Comparison of ENCODE assay signal across 8 mouse cellular contexts in genomic region chr8:61539828-61540500, GRCm38 (mm10). TPM values are rescaled to one million over a fixed set of nuclear protein-coding genes. Genes with fewer than 3 reads are reported as not detected.
DNase-seq lines count a peak whose midpoint lies in the region; ATAC-seq and TF ChIP-seq lines count a peak whose summit lies in the region.

No protein-coding gene starts in this region.

- H3K9ac ChIP-seq in liver, embryonic 12.5 days = no peak overlapping the region
- H3K9ac ChIP-seq in limb, embryonic 11.5 days (ENCODE audit: low read length) = no peak overlapping the region
- H3K9ac ChIP-seq in midbrain, postnatal 0 days (replicated peaks; ENCODE audit: low read length, poor library complexity, severe bottlenecking) = no peak overlapping the region

- H3K4me1 ChIP-seq in liver, embryonic 12.5 days = no peaks in the 10 kb centered on the region
- H3K4me1 ChIP-seq in kidney, adult 2 months (ENCODE audit: control insufficient read depth, insufficient read depth, low read length) = no peaks in the 10 kb centered on the region
- H3K4me1 ChIP-seq in limb, embryonic 11.5 days (ENCODE audit: control insufficient read depth, insufficient read depth, low read length) = no peaks in the 10 kb centered on the region
- no peaks in the 10 kb centered on the region for H3K4me1 ChIP-seq in midbrain, postnatal 0 days (ENCODE audit: insufficient read depth, low read length)

- H3K4me3 ChIP-seq in liver, embryonic 12.5 days = no peak overlapping the region
- H3K4me3 ChIP-seq in kidney, adult 2 months (ENCODE audit: insufficient read depth, low read depth, low read length) = no peak overlapping the region
- H3K4me3 ChIP-seq in limb, embryonic 11.5 days (ENCODE audit: low read depth, low read length) = no peak overlapping the region
- H3K4me3 ChIP-seq in midbrain, postnatal 0 days (ENCODE audit: low read depth, low read length) = no peak overlapping the region

- TF ChIP-seq CTCF in kidney, adult 2 months (conservative IDR thresholded peaks at IDR 0.05; ENCODE audit: insufficient read depth, insufficient read length, low read depth, low read length) = peak; percentile 100
- peak; percentile 100 for TF ChIP-seq CTCF in midbrain, postnatal 0 days (IDR thresholded peaks at IDR 0.05)

- peak; percentile 79 for DNase-seq in liver
- peak; percentile 88 for DNase-seq in embryo, embryonic 11 days
- DNase-seq in gastrocnemius, postnatal 25 days = peak; percentile 71
- peak; percentile 88 for DNase-seq in kidney, adult 2 months
- peak; percentile 94 for DNase-seq in limb, embryonic 11.5 days (ENCODE audit: low spot score)
- DNase-seq in midbrain, postnatal 0 days (ENCODE audit: low spot score) = peak; percentile 95
- DNase-seq in spleen, postnatal 10 days (ENCODE audit: low spot score in 2 of 2) = peak; percentile 46 to 80

- no peaks in the 10 kb centered on the region for H3K27me3 ChIP-seq in liver, embryonic 12.5 days (replicated peaks)
- no peaks in the 10 kb centered on the region for H3K27me3 ChIP-seq in kidney, adult 2 months (replicated peaks; ENCODE audit: control insufficient read depth, insufficient read depth, low read length)
- no peaks in the 10 kb centered on the region for H3K27me3 ChIP-seq in limb, embryonic 11.5 days (ENCODE audit: control insufficient read depth, insufficient read depth, low read length)
- no peaks in the 10 kb centered on the region for H3K27me3 ChIP-seq in midbrain, postnatal 0 days (ENCODE audit: insufficient read depth, low read length)

- no peak overlapping the region for H3K4me2 ChIP-seq in liver, embryonic 12.5 days
- H3K4me2 ChIP-seq in limb, embryonic 11.5 days (ENCODE audit: low read depth, severe bottlenecking) = no peak overlapping the region
- no peak overlapping the region for H3K4me2 ChIP-seq in midbrain, postnatal 0 days (ENCODE audit: low read depth, low read length, poor library complexity, severe bottlenecking)

- no peak for TF ChIP-seq POLR2A in kidney, adult 2 months (IDR thresholded peaks at IDR 0.05; ENCODE audit: low read depth, low read length)

- WGBS in liver, embryonic 12.5 days (ENCODE audit: insufficient replicate concordance) = 44% methylated on average over 7 of the region's 7 CpGs
- WGBS in kidney, adult 2 months = 42% methylated on average over 7 of the region's 7 CpGs
- 52% methylated on average over 7 of the region's 7 CpGs for WGBS in limb, embryonic 11.5 days
- WGBS in midbrain, postnatal 0 days = 44% methylated on average over 7 of the region's 7 CpGs

- no peaks in the 10 kb centered on the region for H3K9me3 ChIP-seq in liver, embryonic 12.5 days (replicated peaks)
- no peaks in the 10 kb centered on the region for H3K9me3 ChIP-seq in limb, embryonic 11.5 days (ENCODE audit: control insufficient read depth, low read length)
- no peaks in the 10 kb centered on the region for H3K9me3 ChIP-seq in midbrain, postnatal 0 days (ENCODE audit: low read length)

- ATAC-seq in liver, embryonic 12.5 days = no peak
- ATAC-seq in limb, embryonic 11.5 days (ENCODE audit: insufficient number of reproducible peaks, low FRiP score, low TSS enrichment, low read depth) = peak; percentile 62; the same call in 1 of the 2 replicates
- ATAC-seq in midbrain, postnatal 0 days (ENCODE audit: low FRiP score) = peak; percentile 56

- H3K36me3 ChIP-seq in liver, embryonic 12.5 days = no peaks in the 10 kb centered on the region
- H3K36me3 ChIP-seq in kidney, adult 2 months (ENCODE audit: control insufficient read depth, insufficient read depth, low read length) = no peaks in the 10 kb centered on the region; the same call in 1 of the 2 replicates
- peaks cover 2% of the 10 kb centered on the region for H3K36me3 ChIP-seq in limb, embryonic 11.5 days (ENCODE audit: control insufficient read depth, insufficient read depth, low read length)
- no peaks in the 10 kb centered on the region for H3K36me3 ChIP-seq in midbrain, postnatal 0 days (ENCODE audit: insufficient read depth, low read length)

- H3K27ac ChIP-seq in liver, embryonic 12.5 days = no peak overlapping the region
- no peak overlapping the region for H3K27ac ChIP-seq in kidney, adult 2 months (ENCODE audit: insufficient read depth, low read depth, low read length)
- no peak overlapping the region for H3K27ac ChIP-seq in limb, embryonic 11.5 days (replicated peaks; ENCODE audit: low read depth, low read length)
- H3K27ac ChIP-seq in midbrain, postnatal 0 days (ENCODE audit: low read depth, low read length) = no peak overlapping the region

RNA-seq across cellular contexts. Expression of gene Cbr4, which starts 52.4 kb away (rescaled TPM):
- polyA plus RNA-seq in liver, embryonic 12.5 days (2016; fragmentation: Nextera tagmentation; extraction: Ambion mirVana) = 19.6 and 21.8 TPM in 2 replicates
- total RNA-seq in gastrocnemius, postnatal 25 days (2021) = 10 to 100 TPM; 31.5 to 34.4 TPM
- polyA plus RNA-seq in kidney, adult 2 months (2012; rRNA removed) = 13.3 and 18.1 TPM in 2 replicates
- polyA plus RNA-seq in limb, embryonic 11.5 days (2014; fragmentation: Nextera tagmentation; extraction: Ambion mirVana) = 24.8 and 29.5 TPM in 2 replicates
- 8.8 TPM in 2 replicates for total RNA-seq in midbrain, postnatal 0 days (2014; rRNA removed)
- 19.2 and 20.2 TPM in 2 replicates for polyA plus RNA-seq in midbrain, postnatal 0 days (2015; fragmentation: Nextera tagmentation; extraction: Ambion mirVana)
